Mouse (Mus musculus) spleen, adult 2 months (tissue): Measurements from ENCODE around the gene Aebp1. TPM values are rescaled to one million over a fixed set of nuclear protein-coding genes. Genes with fewer than 3 reads are reported as not detected.

Experiments used
- DNase-seq, 2 experiments: peaks; one replicate each; pipeline versions ENCODE4 v3.0.0 to v3.0.0-alpha.2; 2012 to 2021; ENCODE audit warnings: low spot score in 2 of 2, low read depth in 1 of 2
- H3K27ac ChIP-seq: fragments of 200-500 bp; 2 replicates; pipeline ENCODE4 v1.5.1; 2012; ENCODE audit warnings: low read length, inconsistent platforms; ENCODE audit not compliant: insufficient read depth
- H3K27me3 ChIP-seq: fragments of 200-500 bp; 2 replicates; pipeline ENCODE4 v1.6.1; 2012; ENCODE audit warnings: mild to moderate bottlenecking, moderate library complexity, low read length, inconsistent platforms; ENCODE audit not compliant: control insufficient read depth, insufficient read depth
- H3K36me3 ChIP-seq: fragments of 200-500 bp; 2 replicates; pipeline ENCODE4 v1.6.1; 2012; ENCODE audit warnings: mild to moderate bottlenecking, low read length, inconsistent platforms; ENCODE audit not compliant: control insufficient read depth, insufficient read depth
- H3K4me1 ChIP-seq: fragments of 200-500 bp; 2 replicates; pipeline ENCODE4 v1.6.1; 2011; ENCODE audit warnings: inconsistent platforms; ENCODE audit not compliant: control insufficient read depth, insufficient read depth, insufficient read length
- H3K4me3 ChIP-seq: fragments of 200-500 bp; 2 replicates; pipeline ENCODE4 v1.5.1; 2011; ENCODE audit warnings: mild to moderate bottlenecking, inconsistent platforms; ENCODE audit not compliant: insufficient read depth, insufficient read length; ENCODE audit errors: extremely low read depth
- CTCF ChIP-seq: fragments of 200-500 bp; IDR thresholded peaks from 2 replicates; pipeline ENCODE4 v1.5.1; 2011; ENCODE audit warnings: mild to moderate bottlenecking, inconsistent platforms; ENCODE audit not compliant: insufficient read depth, insufficient read length, insufficient replicate concordance; ENCODE audit errors: extremely low read depth
- POLR2A ChIP-seq: fragments of 200-500 bp; IDR thresholded peaks from 2 replicates; pipeline ENCODE4 v1.6.1; 2011; ENCODE audit warnings: low read depth, low read length, inconsistent platforms
- WGBS: fragments of 180-500 bp; shearing (Covaris S2); methylation state at CpG from one replicate; pipeline ENCODE4 v1.1.7; 2018; 5-methylcytosine and 5-hydroxymethylcytosine counted together
- polyA plus RNA-seq: library from polyadenylated mRNA; depleted of rRNA; stranded (reverse); fragments of >200 nt; gene quantifications from 2 replicates; pipeline ENCODE4 v1.2.3, GENCODE M21; 2012

Aebp1 gene
- polyA plus RNA-seq, 1 experiment = 15.7 TPM

DNA sequence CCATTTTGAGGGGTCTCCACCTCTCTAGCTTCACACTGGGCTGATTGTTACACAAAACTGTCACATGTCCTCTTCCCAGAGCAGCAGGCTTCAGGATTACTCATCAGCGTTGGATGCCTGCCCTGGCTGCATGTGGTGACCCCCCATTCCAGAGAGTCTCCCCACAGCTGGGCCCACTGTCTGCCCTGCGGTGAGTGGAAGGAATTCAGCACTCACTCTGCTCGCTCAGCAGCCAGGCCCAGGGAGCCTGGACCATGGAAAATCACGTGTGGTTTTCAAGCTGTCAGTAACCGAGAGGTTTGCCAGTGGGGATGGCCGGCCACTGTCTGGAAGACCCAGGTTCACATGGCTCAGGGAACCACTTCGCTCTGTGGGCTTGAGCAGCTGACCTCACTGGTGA, 5.8 kb upstream of the Aebp1 start:
- H3K4me3 ChIP-seq = no peak overlapping the region
- TF ChIP-seq POLR2A (no peak), CTCF (no peak)
- 79% methylated on average over 7 of the region's 7 CpGs for WGBS
- no peaks in the 10 kb centered on the region for H3K27me3 ChIP-seq
- H3K27ac ChIP-seq = no peak overlapping the region
- H3K4me1 ChIP-seq = no peaks in the 10 kb centered on the region
- no peak for DNase-seq
- H3K36me3 ChIP-seq = no peaks in the 10 kb centered on the region

DNA sequence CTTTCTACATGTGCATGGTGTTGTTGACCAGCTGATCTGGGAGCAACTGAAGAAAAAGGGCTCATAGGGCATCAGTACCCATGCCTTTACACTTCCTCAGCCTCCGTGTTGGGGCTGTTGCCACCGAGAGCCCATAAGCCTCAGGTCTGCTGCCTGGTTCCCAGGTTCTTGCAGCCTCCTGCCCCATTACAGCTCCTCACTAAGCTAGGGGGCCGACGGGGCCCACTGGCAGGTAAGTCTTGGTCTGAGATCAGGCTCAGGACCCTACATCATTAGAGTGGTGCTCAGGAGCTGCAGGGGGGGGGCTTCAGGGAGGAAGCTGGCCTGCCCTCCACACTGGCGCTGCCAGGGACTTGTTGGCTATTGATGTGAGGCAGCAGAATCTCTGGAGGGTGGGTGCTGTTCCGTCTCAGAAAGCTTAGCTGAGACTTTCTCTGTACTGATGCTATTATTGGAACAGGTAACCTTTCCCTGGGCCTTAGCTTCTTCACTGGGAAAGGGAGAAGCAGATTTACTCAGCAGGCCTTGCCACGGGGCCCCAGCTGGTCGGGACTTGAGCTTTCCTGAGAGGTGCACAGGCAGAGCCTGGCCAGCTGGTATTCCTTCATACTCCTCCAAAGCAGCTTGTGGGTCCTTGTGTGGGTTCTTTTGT, 5.1 kb upstream of the Aebp1 start:
- WGBS = 89% methylated on average over 8 of the region's 8 CpGs
- no peaks in the 10 kb centered on the region for H3K4me1 ChIP-seq
- peaks cover 3% of the 10 kb centered on the region for H3K27me3 ChIP-seq
- no peaks in the 10 kb centered on the region for H3K36me3 ChIP-seq
- TF ChIP-seq POLR2A (no peak), CTCF (no peak)
- no peak overlapping the region for H3K4me3 ChIP-seq
- H3K27ac ChIP-seq = no peak overlapping the region
- no peak for DNase-seq

DNA sequence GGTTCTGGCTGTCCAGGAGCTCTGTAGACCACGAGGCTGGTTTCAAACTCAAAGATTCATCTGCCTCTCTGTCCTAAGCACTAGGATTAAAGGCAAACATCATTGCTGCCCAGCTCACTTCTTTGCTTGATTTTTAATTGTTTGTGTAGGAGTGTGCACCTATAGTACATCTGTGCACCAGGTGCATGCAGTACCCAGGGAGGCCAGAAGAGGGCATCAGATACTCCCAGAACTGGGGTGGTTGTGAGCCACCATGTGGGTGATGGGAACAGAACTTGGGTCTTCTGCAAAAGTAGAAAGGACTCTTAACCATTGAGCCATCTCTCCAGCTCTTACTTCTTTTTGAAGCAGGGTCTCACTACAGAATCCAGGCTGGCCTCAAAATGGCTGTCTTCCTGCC, 3.0 kb upstream of the Aebp1 start:
- H3K36me3 ChIP-seq = no peaks in the 10 kb centered on the region
- WGBS = 86% methylated on average over 1 of the region's 1 CpGs

DNA sequence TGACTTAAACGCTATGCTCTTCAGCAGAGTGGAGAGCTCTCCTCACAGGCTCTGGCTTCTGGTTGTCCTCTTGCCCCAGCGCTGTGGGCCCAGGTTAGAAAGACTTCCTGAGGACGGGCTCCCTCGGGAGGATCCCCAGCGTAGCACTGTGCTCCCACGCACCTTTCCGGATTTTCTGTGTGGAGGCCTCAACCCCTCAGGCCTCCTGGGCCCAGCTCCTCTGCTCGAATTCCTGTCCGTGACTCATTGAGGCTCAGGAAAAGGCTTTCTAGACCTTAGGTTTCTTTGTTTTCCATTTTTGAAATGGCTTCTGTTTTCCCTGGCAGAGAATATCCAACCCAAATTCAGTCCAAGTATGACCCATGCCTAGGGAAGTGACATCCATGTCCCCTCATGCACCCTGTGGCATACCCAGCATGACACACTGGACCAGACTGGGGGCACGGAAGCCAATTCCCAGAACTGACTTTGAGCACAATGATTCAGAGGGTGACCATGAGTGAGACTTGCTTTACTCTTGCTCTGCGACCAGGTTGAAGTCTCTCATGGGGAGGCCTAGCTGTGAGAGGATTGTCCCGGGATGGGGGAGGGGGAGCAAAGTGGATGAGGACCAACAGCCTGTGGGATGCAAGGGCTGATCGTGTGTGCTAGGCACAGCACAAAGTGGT, 1.7 kb upstream of the Aebp1 start:
- no peak for DNase-seq
- Histone ChIP-seq H3K4me1 (no peaks in the 10 kb centered on the region), H3K27me3 (peaks cover 6% of the 10 kb centered on the region), H3K27ac (no peak overlapping the region), H3K4me3 (no peak overlapping the region), H3K36me3 (no peaks in the 10 kb centered on the region)
- 90% methylated on average over 13 of the region's 13 CpGs for WGBS
- no peak for TF ChIP-seq POLR2A
- TF ChIP-seq CTCF = no peak

More for the DNA sequence above, 3.0 kb upstream of the Aebp1 start:
- DNase-seq = no peak
- Histone ChIP-seq H3K27ac (no peak overlapping the region), H3K27me3 (peaks cover 6% of the 10 kb centered on the region), H3K4me3 (no peak overlapping the region), H3K4me1 (no peaks in the 10 kb centered on the region)
- TF ChIP-seq CTCF = no peak
- no peak for TF ChIP-seq POLR2A

DNA sequence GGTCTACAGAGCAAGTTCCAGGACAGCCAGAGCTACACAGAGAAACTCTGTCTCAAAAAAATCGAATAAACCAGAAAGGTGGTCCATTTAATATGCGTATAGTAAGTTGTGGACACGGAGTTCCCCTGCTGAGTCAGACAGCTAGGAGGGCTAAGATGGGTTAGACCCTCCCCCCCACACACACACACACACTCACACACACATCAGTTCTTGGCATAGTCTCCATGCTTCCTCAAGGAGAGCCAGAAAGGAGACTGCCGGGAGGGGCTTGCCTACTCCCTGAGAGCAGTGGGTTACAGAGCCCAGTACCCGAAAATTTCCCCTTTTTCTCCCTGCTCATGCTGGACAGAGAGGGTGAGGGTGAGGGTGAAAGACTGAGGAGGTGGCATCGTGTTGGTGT, 1.1 kb upstream of the Aebp1 start:
- DNase-seq = no peak
- TF ChIP-seq CTCF = no peak
- TF ChIP-seq POLR2A = no peak
- peaks cover 6% of the 10 kb centered on the region for H3K27me3 ChIP-seq
- WGBS = 53% methylated on average over 6 of the region's 6 CpGs
- no peaks in the 10 kb centered on the region for H3K4me1 ChIP-seq
- no peak overlapping the region for H3K27ac ChIP-seq
- no peaks in the 10 kb centered on the region for H3K36me3 ChIP-seq
- no peak overlapping the region for H3K4me3 ChIP-seq

DNA sequence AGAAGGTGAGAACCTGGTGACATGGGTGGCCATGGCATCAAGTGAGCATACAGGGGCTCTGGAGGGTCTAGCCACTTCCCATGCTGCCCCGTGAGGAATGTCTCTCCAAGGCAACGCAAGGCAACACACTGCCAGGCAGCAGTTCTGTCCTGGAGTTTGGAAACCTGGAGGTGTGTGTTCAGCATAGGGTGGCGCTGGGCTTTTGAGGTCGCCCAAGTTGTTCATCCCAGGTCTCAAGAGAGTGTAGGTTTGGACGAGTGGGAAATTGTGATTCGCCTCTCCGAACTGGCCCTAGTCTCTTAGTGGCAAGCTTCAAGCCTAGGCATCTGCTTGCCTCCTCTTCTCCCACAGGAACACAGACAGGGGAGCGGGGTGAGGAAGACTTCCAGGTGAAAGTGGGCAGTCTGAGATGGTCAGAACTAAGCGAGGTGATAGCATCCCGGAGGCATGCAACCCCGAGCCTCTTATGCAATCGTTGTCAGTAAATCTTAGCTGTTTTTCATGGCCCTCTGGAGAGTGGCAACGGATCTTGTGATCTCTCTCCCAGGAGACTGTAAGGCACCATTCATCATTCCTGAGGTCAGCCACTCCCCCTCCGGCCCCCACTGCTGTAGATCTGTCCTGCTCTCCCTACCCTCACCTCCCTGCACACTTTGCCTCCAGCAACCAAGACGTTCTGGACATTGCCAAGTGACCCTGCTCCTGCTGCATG, 803 bp downstream of the Aebp1 start:
- Histone ChIP-seq H3K27me3 (peaks cover 6% of the 10 kb centered on the region), H3K4me3 (peak overlapping the region; percentile 14; the same call in 1 of the 2 replicates), H3K4me1 (no peaks in the 10 kb centered on the region), H3K27ac (no peak overlapping the region), H3K36me3 (no peaks in the 10 kb centered on the region)
- WGBS = 44% methylated on average over 15 of the region's 15 CpGs
- TF ChIP-seq POLR2A = no peak
- TF ChIP-seq CTCF = no peak
- DNase-seq = no peak

DNA sequence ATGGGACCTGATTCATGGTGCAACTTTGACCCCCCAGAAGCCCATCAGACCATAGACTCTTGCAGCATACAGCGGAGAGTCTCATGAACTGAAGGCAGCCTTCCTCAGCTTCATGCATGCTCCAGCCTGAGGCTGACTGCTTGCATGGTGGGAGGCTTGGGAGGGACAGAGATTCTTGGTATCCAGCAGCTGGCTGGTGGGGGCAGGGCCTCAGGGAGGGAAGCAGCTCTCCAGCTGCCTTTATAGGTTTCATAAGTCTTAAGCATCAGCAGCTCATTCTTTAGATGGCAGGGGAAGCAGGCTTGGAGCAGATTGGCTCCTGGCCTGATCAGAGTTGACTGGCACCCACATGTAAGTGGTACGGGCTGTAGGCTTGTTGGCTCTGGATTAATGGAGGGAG, 5.4 kb downstream of the Aebp1 start:
- Histone ChIP-seq H3K4me3 (no peak overlapping the region), H3K36me3 (peaks cover 8% of the 10 kb centered on the region), H3K27me3 (no peaks in the 10 kb centered on the region), H3K27ac (no peak overlapping the region), H3K4me1 (no peaks in the 10 kb centered on the region)
- WGBS = 88% methylated on average over 2 of the region's 2 CpGs
- DNase-seq = no peak
- TF ChIP-seq POLR2A (no peak), CTCF (no peak)
